Mouse (Mus musculus) urinary bladder, adult 18-20 months (tissue): ENCODE data around the gene Lztfl1.
A peak's percentile ranks its signal among the peaks of the same experiment; 100 is the strongest.
"Not testable (repeated sequence)": the region's sequence is repeated elsewhere in the genome, so short reads cannot be mapped to it uniquely, and the experiment has no call there.

Source experiments
- DNase-seq, 2 experiments: peaks; one replicate each; pipeline ENCODE4 v3.0.0; 2022; ENCODE audit warnings: low spot score in 2 of 2, mixed read lengths in 2 of 2

Gene Lztfl1

DNA sequence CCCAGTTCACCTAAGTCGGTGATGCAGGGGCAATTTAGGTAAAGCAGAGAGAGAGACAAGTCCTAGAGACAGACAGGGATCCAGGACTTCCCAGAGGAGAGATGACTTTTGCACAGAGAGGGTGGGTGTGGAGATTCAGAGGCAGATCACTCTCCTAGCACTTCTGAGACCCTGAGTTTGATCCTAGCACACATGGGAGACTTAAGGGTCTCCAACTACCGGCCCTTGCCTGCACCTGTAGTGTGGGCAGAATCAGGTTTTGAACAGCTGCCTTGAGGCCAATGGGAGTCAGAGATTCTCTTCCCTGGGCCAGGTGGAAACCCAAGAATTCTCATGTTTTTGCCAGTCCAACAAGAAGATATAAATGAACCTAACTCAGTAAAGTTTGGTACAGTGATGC lies 38.3 kb downstream of the Lztfl1 start:
- DNase-seq, result no peak

DNA sequence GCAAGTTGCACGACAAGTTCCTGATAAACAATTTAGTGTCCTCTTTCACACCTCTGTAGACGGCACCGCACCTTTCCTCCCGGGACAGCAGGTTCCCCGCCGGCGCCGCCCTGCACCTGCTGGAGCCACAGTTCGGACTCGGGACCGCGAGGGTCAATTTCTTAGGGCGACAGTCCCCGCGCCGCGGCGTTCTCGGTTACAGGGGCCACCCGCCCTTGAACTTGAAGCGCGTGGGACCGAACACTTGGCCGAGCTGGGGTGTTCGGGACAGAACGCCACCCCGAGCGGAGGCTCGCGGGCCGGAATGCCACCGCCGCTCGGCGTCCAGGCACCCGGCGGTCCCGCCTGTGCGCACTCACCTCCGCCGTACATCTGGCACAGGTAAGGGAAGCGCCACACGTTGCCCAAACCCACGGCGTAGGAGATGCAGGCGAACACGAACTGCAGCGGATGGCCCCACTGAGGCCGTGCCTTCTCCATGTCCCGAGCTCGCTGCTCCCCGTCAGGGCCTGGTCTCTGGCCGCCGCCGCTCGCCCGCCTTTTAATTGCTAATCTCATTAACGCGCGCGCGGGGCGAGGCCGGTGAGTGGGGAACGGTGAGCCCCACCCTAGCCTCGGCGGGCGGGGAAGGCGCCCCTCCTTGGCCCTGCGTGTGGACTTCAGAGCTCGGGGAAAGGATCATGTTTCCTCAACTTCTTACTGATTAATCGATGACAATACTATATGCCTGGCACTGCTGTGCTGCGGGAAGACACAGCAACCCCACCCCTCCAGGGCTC lies 39.0 kb downstream of the Lztfl1 start, which contains the start of the genes Ccr9 and Slc6a20a:
Gene Ccr9, plus strand, starts transcription at position 113 of the 779 bp plus-strand sequence.
Gene Slc6a20a, minus strand, starts transcription at position 559 of the 779 bp plus-strand sequence.
- peak in 1 of 2 experiments; percentile 30 for DNase-seq

DNA sequence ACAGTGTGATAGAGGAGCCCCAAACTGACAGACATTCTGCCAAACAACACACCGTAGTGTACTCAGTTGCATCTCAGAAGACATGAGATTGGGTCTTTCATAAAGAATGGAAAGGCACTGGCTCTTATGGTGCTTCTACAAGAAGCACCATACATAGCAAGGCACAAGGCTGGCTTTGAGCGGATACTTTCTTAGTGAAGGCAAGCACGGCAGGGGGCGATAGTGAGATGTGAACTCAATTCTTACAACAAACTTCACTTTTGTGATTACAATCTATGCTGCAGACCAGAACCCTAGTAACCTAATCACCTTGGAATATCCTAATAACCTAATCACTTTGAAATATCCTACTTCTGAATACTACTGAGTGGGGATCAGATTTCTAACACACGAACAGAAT lies 51.9 kb downstream of the Lztfl1 start:
- no peak for DNase-seq

DNA sequence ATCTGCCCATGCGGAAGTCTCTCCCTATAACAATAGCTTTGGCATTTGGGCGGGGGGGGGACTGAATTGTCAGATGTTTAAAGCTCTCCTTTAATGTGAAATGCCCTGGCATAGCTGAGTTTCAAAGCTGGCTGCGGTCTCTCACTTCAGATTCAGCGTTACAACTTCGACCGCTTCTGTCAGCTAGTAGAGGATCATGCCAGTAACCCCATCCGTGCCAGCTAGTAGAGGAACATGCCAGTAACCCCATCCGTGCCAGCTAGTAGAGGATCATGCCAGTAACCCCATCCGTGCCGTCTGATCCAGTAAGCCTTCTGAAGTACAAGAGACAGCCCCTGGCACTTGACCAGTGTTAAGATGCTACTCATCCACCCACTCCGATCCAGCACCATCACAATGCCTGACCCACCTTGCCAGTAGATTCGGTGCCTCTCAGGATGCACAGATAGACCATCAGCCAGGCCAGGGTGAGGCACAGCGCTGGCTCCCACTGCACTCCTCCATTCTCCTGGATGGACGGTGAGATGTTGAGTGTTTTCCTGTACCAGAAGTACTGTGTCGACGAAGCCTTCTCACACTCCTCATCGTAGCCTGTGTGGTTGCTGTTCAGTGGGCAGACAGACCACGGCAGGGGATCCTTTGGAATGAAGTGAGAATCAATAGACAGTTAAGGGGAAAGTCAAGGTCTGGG lies 57.4 kb downstream of the Lztfl1 start:
- not testable (repeated sequence) for DNase-seq

DNA sequence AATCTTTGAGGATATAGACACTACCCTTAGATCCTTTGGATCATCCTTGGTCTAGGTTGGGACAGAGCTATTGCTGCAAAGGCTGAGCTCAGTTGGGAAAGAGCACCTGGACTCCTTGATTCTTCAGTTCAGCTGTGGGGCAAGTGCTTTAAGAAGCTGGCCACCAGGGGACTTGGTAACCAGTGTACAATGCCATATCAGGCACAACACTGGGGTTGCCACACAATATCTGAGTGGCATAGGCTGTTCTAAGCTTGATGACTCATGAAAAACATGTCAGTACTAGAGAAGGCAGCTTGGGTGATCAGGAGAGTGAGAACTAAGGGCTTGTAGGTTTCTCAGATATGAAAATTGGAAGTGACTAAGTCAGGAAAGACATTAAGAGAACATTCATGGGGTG lies 58.5 kb downstream of the Lztfl1 start:
- DNase-seq, result peak in 1 of 2 experiments; percentile 6

DNA sequence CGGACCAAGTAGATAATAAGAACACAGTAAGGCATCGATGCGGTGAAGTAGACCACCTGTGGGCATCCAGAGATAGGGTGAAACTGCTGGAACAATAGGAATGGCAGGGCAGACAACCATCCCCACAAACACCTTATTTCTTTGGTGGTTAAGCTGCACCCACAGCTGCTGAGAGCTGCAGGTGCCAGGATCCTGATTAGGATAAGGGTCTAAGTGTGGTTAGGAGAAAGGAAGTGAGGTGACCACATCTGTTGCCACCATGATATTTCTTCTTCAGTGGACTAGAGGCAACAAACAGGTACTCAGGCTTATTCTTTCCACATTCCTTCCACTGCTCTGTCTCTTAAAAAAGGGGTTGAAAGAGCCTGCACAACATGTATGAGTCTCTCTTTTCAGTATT lies 60.0 kb downstream of the Lztfl1 start:
- no peak for DNase-seq

DNA sequence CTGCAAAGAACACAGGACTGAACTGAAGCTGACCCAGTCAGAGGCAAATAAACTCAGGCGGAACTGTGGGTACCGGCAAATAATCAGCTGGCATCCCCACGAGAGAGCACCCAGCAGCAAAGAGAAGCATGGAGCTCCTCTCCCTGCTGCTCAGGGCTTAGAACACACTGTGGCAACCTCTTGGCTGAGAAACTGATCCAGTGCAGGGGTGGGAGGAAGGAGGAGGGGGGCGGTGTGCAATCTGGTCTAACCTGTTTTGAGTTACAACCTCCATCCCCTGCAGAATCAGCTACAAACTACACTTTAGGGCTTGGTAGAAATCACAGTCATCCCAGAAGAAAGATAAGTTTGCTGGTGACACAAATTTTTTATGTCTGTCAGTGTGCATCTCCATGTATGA lies 66.1 kb downstream of the Lztfl1 start:
- no peak for DNase-seq

DNA sequence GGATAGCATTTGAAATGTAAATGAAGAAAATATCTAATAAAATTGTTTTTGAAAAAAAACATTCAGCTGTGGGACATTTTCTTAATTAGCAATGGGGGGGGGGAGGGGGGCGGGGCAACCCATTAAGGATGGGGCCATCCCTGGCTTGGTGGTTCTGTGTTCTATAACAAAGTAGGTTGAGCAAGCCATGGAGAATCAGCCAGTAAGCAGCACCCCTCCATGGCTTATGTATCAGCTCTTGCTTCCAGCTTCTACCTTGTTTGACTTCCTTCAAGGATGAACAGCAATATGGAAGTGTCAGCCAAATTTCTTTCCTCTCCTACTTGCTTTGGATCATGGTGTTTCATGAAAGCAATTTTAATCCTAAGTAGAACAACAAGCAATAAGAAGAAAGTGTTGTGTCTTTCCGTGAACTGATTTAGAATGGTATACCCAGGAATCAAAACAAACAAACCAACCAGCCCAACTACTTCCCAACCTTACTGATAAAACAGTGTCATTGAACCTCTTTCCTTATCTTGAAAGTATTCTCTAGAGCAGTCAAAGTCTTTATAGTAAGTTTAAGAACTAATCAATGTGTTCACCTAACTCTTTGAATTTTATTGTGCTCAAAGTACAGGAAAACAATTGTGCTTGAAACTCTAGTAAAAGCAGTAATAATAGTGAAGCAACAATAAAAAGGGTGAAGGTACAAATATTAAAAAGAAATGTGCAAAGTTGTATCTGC lies 67.5 kb downstream of the Lztfl1 start:
- no peak for DNase-seq
